Mouse (Mus musculus) MEL (cell line): ENCODE data around the gene Smoc1.

ENCODE experiments used
- CTCF ChIP-seq, 3 experiments: IDR thresholded peaks in 2 of 3; conservative IDR thresholded peaks in 1 of 3; 2 replicates each; pipeline ENCODE4 v1.5.1; 2011 to 2012; ENCODE audit warnings: low read length in 3 of 3, low read depth in 2 of 3, mild to moderate bottlenecking in 2 of 3, improper control_type of control experiment in 1 of 3, inconsistent platforms in 1 of 3, mixed read lengths in 1 of 3, moderate library complexity in 1 of 3; ENCODE audit not compliant: control insufficient read depth in 1 of 3, insufficient read depth in 1 of 3, poor library complexity in 1 of 3, severe bottlenecking in 1 of 3
- EP300 ChIP-seq, 2 experiments: IDR thresholded peaks; 2 replicates each; pipeline ENCODE4 v1.6.1; 2011; ENCODE audit warnings: improper control_type of control experiment in 2 of 2, low read length in 2 of 2, low read depth in 1 of 2, mild to moderate bottlenecking in 1 of 2
- GATA1 ChIP-seq: IDR thresholded peaks from 2 replicates; pipeline ENCODE4 v1.6.1; 2011; ENCODE audit warnings: low read depth, low read length, improper control_type of control experiment
- HCFC1 ChIP-seq: IDR thresholded peaks from 2 replicates; pipeline ENCODE4 v1.6.1; 2012; ENCODE audit warnings: low read depth, mild to moderate bottlenecking, inconsistent platforms, low read length, improper control_type of control experiment, moderate library complexity
- MAZ ChIP-seq: IDR thresholded peaks from 2 replicates; pipeline ENCODE4 v1.6.1; 2012; ENCODE audit warnings: low read depth, mild to moderate bottlenecking, inconsistent platforms, low read length, improper control_type of control experiment
- POLR2A ChIP-seq, 2 experiments: IDR thresholded peaks; 2 replicates each; pipeline ENCODE4 v1.6.1; 2011 to 2012; ENCODE audit warnings: low read length in 2 of 2, mild to moderate bottlenecking in 2 of 2, control low read depth in 1 of 2, improper control_type of control experiment in 1 of 2, low read depth in 1 of 2, moderate library complexity in 1 of 2; ENCODE audit not compliant: control insufficient read depth in 1 of 2, insufficient read depth in 1 of 2, poor library complexity in 1 of 2
- ZC3H11A ChIP-seq: IDR thresholded peaks from 2 replicates; pipeline ENCODE4 v1.6.1; 2012; ENCODE audit warnings: low read depth, mild to moderate bottlenecking, inconsistent platforms, low read length, improper control_type of control experiment
- ZKSCAN1 ChIP-seq: IDR thresholded peaks from 2 replicates; pipeline ENCODE4 v1.6.1; 2012; ENCODE audit warnings: low read depth, mild to moderate bottlenecking, inconsistent platforms, low read length, improper control_type of control experiment, moderate library complexity
- ZNF384 ChIP-seq: IDR thresholded peaks from 2 replicates; pipeline ENCODE4 v1.6.1; 2012; ENCODE audit warnings: low read depth, mild to moderate bottlenecking, inconsistent platforms, low read length, improper control_type of control experiment

- TF ChIP-seq ZNF384 (no peak), EP300 (IDR thresholded peaks at IDR 0.05; ENCODE audit: low read depth in 1 of 2, low read length in 2 of 2) (no peak), MAZ (no peak), CTCF (IDR thresholded peaks at IDR 0.05 in 2 of 3, conservative IDR thresholded peaks at IDR 0.05 in 1 of 3; ENCODE audit: control insufficient read depth in 1 of 3, insufficient read depth in 1 of 3, low read depth in 2 of 3, low read length in 3 of 3, poor library complexity in 1 of 3, severe bottlenecking in 1 of 3) (no peak), HCFC1 (no peak), ZC3H11A (no peak), POLR2A (IDR thresholded peaks at IDR 0.05; ENCODE audit: control insufficient read depth in 1 of 2, insufficient read depth in 1 of 2, low read depth in 1 of 2, low read length in 2 of 2, poor library complexity in 1 of 2) (no peak), GATA1 (no peak), ZKSCAN1 (no peak)
Measured at GRCm38 (mm10) chr12:81105721-81106633, 79.4 kb downstream of the Smoc1 start.
